Mouse (Mus musculus) heart, embryonic 12.5 days (tissue): ENCODE results near the gene Sh2d7. TPM values are rescaled to one million over a fixed set of nuclear protein-coding genes. Genes with fewer than 3 reads are reported as not detected.

Experiments
- ATAC-seq: fragments of 200-750 bp; cut with Nextera tagmentation; 2 replicates; pipeline ENCODE4 v1.8.0; 2017; ENCODE audit warnings: moderate TSS enrichment, moderate library complexity; ENCODE audit not compliant: insufficient number of reproducible peaks, low FRiP score
- H3K27ac ChIP-seq: fragments of 300-500 bp; sonication (generic); 2 replicates; pipeline ENCODE4 v1.5.1; 2016; ENCODE audit warnings: mild to moderate bottlenecking, moderate library complexity; ENCODE audit not compliant: poor library complexity, severe bottlenecking
- H3K27me3 ChIP-seq: fragments of 300-500 bp; sonication (generic); replicated peaks from 2 replicates; pipeline ENCODE4 v1.6.1; 2016; ENCODE audit warnings: mild to moderate bottlenecking, moderate library complexity
- H3K36me3 ChIP-seq: fragments of 300-500 bp; sonication (generic); 2 replicates; pipeline ENCODE4 v1.6.1; 2016; ENCODE audit warnings: mild to moderate bottlenecking, moderate library complexity
- H3K4me1 ChIP-seq: fragments of 300-500 bp; sonication (generic); replicated peaks from 2 replicates; pipeline ENCODE4 v1.6.1; 2016; ENCODE audit warnings: mild to moderate bottlenecking
- H3K4me2 ChIP-seq: fragments of 300-500 bp; sonication (generic); 2 replicates; pipeline ENCODE4 v1.6.1; 2016; ENCODE audit warnings: mild to moderate bottlenecking, moderate library complexity
- H3K4me3 ChIP-seq: fragments of 300-500 bp; sonication (generic); 2 replicates; pipeline ENCODE4 v1.5.1; 2016; ENCODE audit warnings: mild to moderate bottlenecking
- H3K9ac ChIP-seq: fragments of 300-500 bp; sonication (generic); 2 replicates; pipeline ENCODE4 v1.6.1; 2016; ENCODE audit warnings: mild to moderate bottlenecking, moderate library complexity
- H3K9me3 ChIP-seq: fragments of 300-500 bp; sonication (generic); replicated peaks from 2 replicates; pipeline ENCODE4 v1.6.1; 2016; ENCODE audit warnings: mild to moderate bottlenecking, moderate library complexity
- WGBS: fragments of 180-500 bp; shearing (Covaris S2); methylation state at CpG from one replicate; pipeline ENCODE4 v1.1.7; 2016; 5-methylcytosine and 5-hydroxymethylcytosine counted together
- polyA plus RNA-seq: library from polyadenylated mRNA; unstranded; fragments of >200 nt; fragmentation: Nextera tagmentation; extraction: Ambion mirVana; gene quantifications from 2 replicates; pipeline ENCODE4 v1.2.1, GENCODE M21; 2016

Gene Sh2d7
- polyA plus RNA-seq, 1 experiment from 2014 or later = not detected

- Histone ChIP-seq H3K9ac (no peak overlapping the region), H3K36me3 (no peaks in the 10 kb centered on the region), H3K4me3 (no peak overlapping the region), H3K27ac (no peak overlapping the region), H3K4me1 (no peaks in the 10 kb centered on the region), H3K27me3 (0 out of 2 replicates have a peak, but pooled peaks cover 6% of the 10 kb centered on the region), H3K4me2 (no peak overlapping the region), H3K9me3 (no peaks in the 10 kb centered on the region)
- ATAC-seq = no peak
- 69% methylated on average over 9 of the region's 9 CpGs for WGBS
These were observed 5.6 kb downstream of the Sh2d7 start for GRCm38 (mm10) chr9:54544212-54544953.

GRCm38 (mm10) chr9:54544954-54545315, 6.2 kb downstream of the Sh2d7 start:
- H3K36me3 ChIP-seq = no peaks in the 10 kb centered on the region
- no peaks in the 10 kb centered on the region for H3K9me3 ChIP-seq
- 0 out of 2 replicates have a peak, but pooled peaks cover 6% of the 10 kb centered on the region for H3K27me3 ChIP-seq
- H3K4me2 ChIP-seq = no peak overlapping the region
- no peaks in the 10 kb centered on the region for H3K4me1 ChIP-seq
- H3K9ac ChIP-seq = no peak overlapping the region
- WGBS = 80% methylated on average over 4 of the region's 4 CpGs
- no peak for ATAC-seq
- H3K27ac ChIP-seq = no peak overlapping the region
- no peak overlapping the region for H3K4me3 ChIP-seq

GRCm38 (mm10) chr9:54547536-54547935, 8.8 kb downstream of the Sh2d7 start:
- H3K4me1 ChIP-seq = no peaks in the 10 kb centered on the region
- 0 out of 2 replicates have a peak, but pooled peaks cover 4% of the 10 kb centered on the region for H3K27me3 ChIP-seq
- no peak overlapping the region for H3K4me3 ChIP-seq
- no peak overlapping the region for H3K9ac ChIP-seq
- no peaks in the 10 kb centered on the region for H3K36me3 ChIP-seq
- H3K9me3 ChIP-seq = no peaks in the 10 kb centered on the region
- no peak overlapping the region for H3K4me2 ChIP-seq
- 18% methylated on average over 5 of the region's 5 CpGs for WGBS
- H3K27ac ChIP-seq = no peak overlapping the region
- ATAC-seq = no peak

- 87% methylated on average over 6 of the region's 6 CpGs for WGBS
- no peak overlapping the region for H3K4me3 ChIP-seq
- no peak overlapping the region for H3K27ac ChIP-seq
- ATAC-seq = no peak
- no peaks in the 10 kb centered on the region for H3K27me3 ChIP-seq
- no peak overlapping the region for H3K4me2 ChIP-seq
- no peak overlapping the region for H3K9ac ChIP-seq
- H3K9me3 ChIP-seq = no peaks in the 10 kb centered on the region
- no peaks in the 10 kb centered on the region for H3K36me3 ChIP-seq
- no peaks in the 10 kb centered on the region for H3K4me1 ChIP-seq
These were observed 10.6 kb downstream of the Sh2d7 start for GRCm38 (mm10) chr9:54549433-54549832.

- Histone ChIP-seq H3K27me3 (0 out of 2 replicates have a peak, but pooled peaks cover 4% of the 10 kb centered on the region), H3K9ac (no peak overlapping the region), H3K27ac (no peak overlapping the region), H3K4me1 (no peaks in the 10 kb centered on the region), H3K4me3 (no peak overlapping the region), H3K9me3 (no peaks in the 10 kb centered on the region), H3K4me2 (no peak overlapping the region), H3K36me3 (no peaks in the 10 kb centered on the region)
- no peak for ATAC-seq
- 30% methylated on average over 5 of the region's 5 CpGs for WGBS
These were observed 13.6 kb downstream of the Sh2d7 start for GRCm38 (mm10) chr9:54552409-54552808.

- no peak overlapping the region for H3K4me3 ChIP-seq
- H3K4me2 ChIP-seq = no peak overlapping the region
- no peak overlapping the region for H3K27ac ChIP-seq
- H3K4me1 ChIP-seq = peaks cover 4% of the 10 kb centered on the region; the same call in 1 of the 2 replicates
- no peaks in the 10 kb centered on the region for H3K36me3 ChIP-seq
- H3K9ac ChIP-seq = no peak overlapping the region
- H3K9me3 ChIP-seq = no peaks in the 10 kb centered on the region
- peaks cover 21% of the 10 kb centered on the region for H3K27me3 ChIP-seq
- ATAC-seq = no peak
- 67% methylated on average over 2 of the region's 2 CpGs for WGBS
These were observed 16.3 kb downstream of the Sh2d7 start for GRCm38 (mm10) chr9:54555044-54555443.

GRCm38 (mm10) chr9:54558731-54559130, 19.9 kb downstream of the Sh2d7 start:
- Histone ChIP-seq H3K4me1 (peaks cover 4% of the 10 kb centered on the region; the same call in 1 of the 2 replicates), H3K9ac (no peak overlapping the region), H3K27me3 (peaks cover 21% of the 10 kb centered on the region), H3K4me2 (no peak overlapping the region), H3K36me3 (no peaks in the 10 kb centered on the region), H3K9me3 (no peaks in the 10 kb centered on the region), H3K27ac (no peak overlapping the region), H3K4me3 (no peak overlapping the region)
- WGBS = 66% methylated on average over 8 of the region's 8 CpGs
- no peak for ATAC-seq

GRCm38 (mm10) chr9:54559771-54560471, 21.1 kb downstream of the Sh2d7 start, which contains the start of gene Cib2:
TSS of gene Cib2 (minus strand) at chr9:54560218.
- Histone ChIP-seq H3K4me1 (peaks cover 4% of the 10 kb centered on the region; the same call in 1 of the 2 replicates), H3K27me3 (peaks cover 21% of the 10 kb centered on the region), H3K9ac (peak within 1 kb of the TSS; percentile 47), H3K4me2 (peak within 1 kb of the TSS; percentile 84), H3K36me3 (no peaks in the 10 kb centered on the region), H3K27ac (no peak within 1 kb of the TSS), H3K4me3 (peak within 1 kb of the TSS; percentile 53), H3K9me3 (no peaks in the 10 kb centered on the region)
- peak; percentile 95 for ATAC-seq
- 2% methylated on average over 51 of the region's 54 CpGs for WGBS

- Histone ChIP-seq H3K4me3 (no peak overlapping the region), H3K9ac (no peak overlapping the region), H3K4me2 (no peak overlapping the region), H3K27me3 (peaks cover 17% of the 10 kb centered on the region), H3K36me3 (no peaks in the 10 kb centered on the region), H3K27ac (no peak overlapping the region), H3K4me1 (peaks cover 4% of the 10 kb centered on the region; the same call in 1 of the 2 replicates), H3K9me3 (no peaks in the 10 kb centered on the region)
- no peak for ATAC-seq
- WGBS = 83% methylated on average over 8 of the region's 8 CpGs
These were observed 22.2 kb downstream of the Sh2d7 start for GRCm38 (mm10) chr9:54560831-54561601.

GRCm38 (mm10) chr9:54566958-54567357, 28.2 kb downstream of the Sh2d7 start:
- Histone ChIP-seq H3K27ac (no peak overlapping the region), H3K9me3 (no peaks in the 10 kb centered on the region), H3K36me3 (no peaks in the 10 kb centered on the region), H3K4me2 (no peak overlapping the region), H3K27me3 (no peaks in the 10 kb centered on the region), H3K4me3 (no peak overlapping the region), H3K9ac (no peak overlapping the region), H3K4me1 (no peaks in the 10 kb centered on the region)
- WGBS = 48% methylated on average over 4 of the region's 4 CpGs
- ATAC-seq = no peak

- Histone ChIP-seq H3K9me3 (no peaks in the 10 kb centered on the region), H3K27ac (no peak overlapping the region), H3K4me3 (no peak overlapping the region), H3K27me3 (no peaks in the 10 kb centered on the region), H3K4me1 (no peaks in the 10 kb centered on the region), H3K4me2 (no peak overlapping the region), H3K36me3 (no peaks in the 10 kb centered on the region), H3K9ac (no peak overlapping the region)
- WGBS = 28% methylated on average over 2 of the region's 2 CpGs
- no peak for ATAC-seq
These were observed 29.9 kb downstream of the Sh2d7 start for GRCm38 (mm10) chr9:54568732-54569131.
